Mouse (Mus musculus) urinary bladder, postnatal 14 days (tissue): ENCODE measurements around the gene Islr2.

Source experiments
- DNase-seq: peaks from one replicate; pipeline ENCODE4 v3.0.0; 2021; ENCODE audit warnings: low spot score

Islr2 gene

GRCm38 (mm10) chr9:58150733-58151361, 53.3 kb downstream of the Islr2 start:
- DNase-seq = no peak

DNA sequence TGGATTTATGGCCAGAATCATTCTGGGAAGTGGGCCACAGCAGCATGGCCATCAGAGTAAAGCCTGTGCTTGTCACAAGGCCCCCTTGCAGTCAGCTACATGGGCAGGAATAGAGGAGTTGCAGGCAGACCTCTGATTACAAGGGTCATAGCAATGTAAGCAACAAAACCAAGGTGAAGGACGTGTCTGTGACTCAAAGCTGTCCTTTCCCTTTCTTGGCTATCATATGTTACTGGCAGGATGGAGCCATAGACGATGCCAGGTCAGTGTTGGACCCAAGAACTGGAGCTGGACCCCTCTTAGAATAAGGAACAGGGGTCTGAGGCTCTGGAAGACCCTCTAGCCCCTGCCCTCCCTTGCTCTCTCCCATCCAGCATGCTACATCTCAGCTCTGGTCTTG, 55.3 kb downstream of the Islr2 start:
- DNase-seq = no peak
